Mouse (Mus musculus) neural tube, embryonic 11.5 days (tissue): ENCODE results near the gene Agpat2. TPM values are rescaled to one million over a fixed set of nuclear protein-coding genes. Genes with fewer than 3 reads are reported as not detected.

Source experiments
- ATAC-seq: fragments of 200-750 bp; cut with Nextera tagmentation; 2 replicates; pipeline ENCODE4 v1.8.0; 2017; ENCODE audit warnings: moderate number of reproducible peaks, mild to moderate bottlenecking, moderate TSS enrichment, moderate library complexity; ENCODE audit not compliant: insufficient read depth, low FRiP score, low TSS enrichment
- DNase-seq: peaks from one replicate; pipeline ENCODE4 v3.0.0-alpha.2; 2015; ENCODE audit warnings: low spot score
- H3K27ac ChIP-seq: fragments of 300-500 bp; sonication (generic); 2 replicates; pipeline ENCODE4 v1.5.1; 2014; ENCODE audit warnings: low read depth, mild to moderate bottlenecking, low read length
- H3K27me3 ChIP-seq: fragments of 300-500 bp; sonication (generic); 2 replicates; pipeline ENCODE4 v1.6.1; 2014; ENCODE audit warnings: mild to moderate bottlenecking, low read length, mixed read lengths; ENCODE audit not compliant: control insufficient read depth, insufficient read depth
- H3K36me3 ChIP-seq: fragments of 300-500 bp; sonication (generic); 2 replicates; pipeline ENCODE4 v1.6.1; 2014; ENCODE audit warnings: mild to moderate bottlenecking, low read length, moderate library complexity, mixed read lengths; ENCODE audit not compliant: control insufficient read depth, insufficient read depth
- H3K4me1 ChIP-seq: fragments of 300-500 bp; sonication (generic); 2 replicates; pipeline ENCODE4 v1.6.1; 2014; ENCODE audit warnings: low read length, mixed read lengths; ENCODE audit not compliant: control insufficient read depth, insufficient read depth
- H3K4me2 ChIP-seq: fragments of 300-500 bp; sonication (generic); 2 replicates; pipeline ENCODE4 v1.6.1; 2014; ENCODE audit warnings: low read depth, mild to moderate bottlenecking, moderate library complexity
- H3K4me3 ChIP-seq: fragments of 300-500 bp; sonication (generic); 2 replicates; pipeline ENCODE4 v1.5.1; 2014; ENCODE audit warnings: low read depth, low read length
- H3K9ac ChIP-seq: fragments of 300-500 bp; sonication (generic); 2 replicates; pipeline ENCODE4 v1.6.1; 2014; ENCODE audit warnings: mild to moderate bottlenecking, low read length
- H3K9me3 ChIP-seq: fragments of 300-500 bp; sonication (generic); 2 replicates; pipeline ENCODE4 v1.6.1; 2016; ENCODE audit warnings: low read length; ENCODE audit not compliant: control insufficient read depth
- WGBS: fragments of 180-500 bp; shearing (Covaris S2); extraction: QIAGEN DNeasy Blood & Tissue Kit; methylation state at CpG from one replicate; pipeline ENCODE4 v1.1.7; 2014; 5-methylcytosine and 5-hydroxymethylcytosine counted together
- polyA plus RNA-seq: library from polyadenylated mRNA; unstranded; fragments of >200 nt; fragmentation: Nextera tagmentation; extraction: Ambion mirVana; gene quantifications from 2 replicates; pipeline ENCODE4 v1.2.1, GENCODE M21; 2014

Agpat2 gene
- polyA plus RNA-seq, 1 experiment from 2014 or later = 7.5 TPM

DNA sequence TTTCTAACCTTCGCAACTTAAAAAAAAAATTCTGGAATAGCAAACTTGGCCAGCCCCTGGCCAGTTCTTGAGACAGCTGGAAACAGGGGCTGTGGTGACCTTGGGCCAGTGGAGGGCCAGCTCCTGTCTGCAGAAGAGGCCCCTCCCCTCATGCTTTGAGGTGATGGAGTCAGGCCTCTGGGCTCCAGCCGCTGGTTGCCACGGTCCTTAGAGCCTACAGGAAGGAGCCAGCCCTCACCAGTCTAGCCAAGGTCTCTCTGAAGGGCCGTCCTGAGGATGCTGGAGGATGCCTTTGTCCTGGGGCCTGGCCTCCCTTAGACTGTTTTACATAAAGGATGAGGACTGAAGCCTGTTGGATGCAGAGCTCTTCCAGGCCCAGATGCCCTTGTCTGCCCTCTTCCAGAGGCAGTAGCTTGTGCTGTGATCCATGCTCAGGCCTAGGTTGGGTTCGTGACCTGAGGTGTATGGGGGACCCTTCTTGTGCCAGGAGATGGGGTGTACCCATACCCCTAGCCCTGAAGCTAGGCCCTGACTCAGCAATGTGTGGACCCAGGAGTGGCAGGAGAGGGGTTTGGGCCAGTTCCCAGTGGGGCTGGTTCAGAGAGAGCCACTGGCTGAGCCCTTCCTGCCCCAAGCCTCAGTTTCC, 24.7 kb upstream of the Agpat2 start:
- no peaks in the 10 kb centered on the region for H3K27me3 ChIP-seq
- no peaks in the 10 kb centered on the region for H3K9me3 ChIP-seq
- DNase-seq (peak; percentile 54), ATAC-seq (peak; percentile 24; the same call in 1 of the 2 replicates)
- peak overlapping the region; percentile 82 for H3K9ac ChIP-seq
- H3K4me2 ChIP-seq = peak overlapping the region; percentile 98
- peak overlapping the region; percentile 58 for H3K4me3 ChIP-seq
- H3K4me1 ChIP-seq = peaks cover 20% of the 10 kb centered on the region
- 21% methylated on average over 5 of the region's 5 CpGs for WGBS
- no peaks in the 10 kb centered on the region for H3K36me3 ChIP-seq
- peak overlapping the region; percentile 44; the same call in 1 of the 2 replicates for H3K27ac ChIP-seq

DNA sequence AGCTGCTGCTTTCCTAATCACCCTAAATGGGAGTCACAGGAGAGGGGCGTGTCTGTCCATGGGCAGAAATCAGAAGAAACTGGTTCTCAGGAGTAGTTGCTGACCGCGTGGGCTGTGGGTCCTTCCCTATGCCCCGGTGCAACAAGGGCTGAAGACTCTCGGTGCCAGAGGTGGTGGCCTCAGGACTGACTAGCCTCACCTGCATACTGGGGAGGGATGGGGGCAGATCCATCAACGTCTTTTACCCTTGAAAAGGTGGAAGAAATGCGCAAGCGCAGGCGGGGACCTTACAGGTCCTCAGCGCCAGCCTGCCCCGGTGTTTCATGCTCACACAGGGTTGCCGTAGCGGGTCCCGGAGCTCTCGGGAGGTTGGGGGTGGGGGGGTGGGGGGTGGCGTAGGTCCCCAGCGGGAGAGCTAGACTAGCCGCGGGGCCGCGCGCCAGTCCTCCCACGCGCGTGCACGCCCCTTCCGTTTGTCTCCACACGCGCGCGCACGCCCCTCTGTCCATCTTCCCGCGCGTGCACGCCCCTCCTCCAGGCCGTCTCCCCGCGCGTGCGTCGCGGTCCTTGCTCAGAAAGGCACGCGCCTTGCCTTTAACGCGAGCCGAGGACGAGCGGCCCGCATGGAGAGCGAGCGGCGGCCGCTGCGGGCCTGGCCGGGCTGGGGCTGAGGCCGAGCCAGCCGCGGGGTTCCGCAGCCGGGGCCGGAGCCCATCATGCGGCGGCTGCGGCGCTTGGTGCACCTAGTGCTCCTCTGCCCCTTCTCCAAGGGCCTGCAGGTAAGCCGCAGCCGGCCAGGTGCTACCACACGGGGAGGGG, 23.9 kb upstream of the Agpat2 start, which contains the start of gene Fam69b:
Gene Fam69b, plus strand, starts transcription at position 537 of the 819 bp plus-strand sequence.
- 1% methylated on average over 51 of the region's 70 CpGs for WGBS
- peak within 1 kb of the TSS; percentile 58 for H3K4me3 ChIP-seq
- H3K27ac ChIP-seq = peak within 1 kb of the TSS; percentile 44; the same call in 1 of the 2 replicates
- no peaks in the 10 kb centered on the region for H3K27me3 ChIP-seq
- peak within 1 kb of the TSS; percentile 82 for H3K9ac ChIP-seq
- no peaks in the 10 kb centered on the region for H3K9me3 ChIP-seq
- peak; percentile 62 for ATAC-seq
- H3K4me1 ChIP-seq = peaks cover 20% of the 10 kb centered on the region
- peak; percentile 88 for DNase-seq
- H3K36me3 ChIP-seq = no peaks in the 10 kb centered on the region
- H3K4me2 ChIP-seq = peak within 1 kb of the TSS; percentile 98

DNA sequence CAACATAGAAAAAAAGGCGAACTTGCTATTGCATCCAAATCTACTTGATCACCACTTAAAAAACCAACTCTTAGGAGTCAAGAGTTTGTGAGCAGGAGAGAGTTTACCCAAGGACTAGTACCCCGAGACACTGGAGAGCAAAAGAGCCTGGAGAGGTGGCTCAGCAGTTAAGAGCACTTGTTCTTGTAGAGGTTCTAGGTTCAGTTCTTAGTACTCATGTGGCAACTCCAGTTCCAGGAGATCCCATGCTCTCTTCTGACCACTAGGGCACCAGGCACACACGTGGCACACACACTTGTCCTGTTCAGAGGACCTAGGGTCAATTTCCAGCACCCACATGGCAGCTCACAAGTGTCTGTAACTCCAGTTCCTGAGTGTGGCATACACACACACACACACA, 21.9 kb upstream of the Agpat2 start:
- Histone ChIP-seq H3K9me3 (no peaks in the 10 kb centered on the region), H3K4me2 (no peak overlapping the region), H3K36me3 (no peaks in the 10 kb centered on the region), H3K4me1 (peaks cover 20% of the 10 kb centered on the region), H3K9ac (no peak overlapping the region), H3K27ac (no peak overlapping the region), H3K27me3 (no peaks in the 10 kb centered on the region), H3K4me3 (no peak overlapping the region)
- no peak for ATAC-seq
- 67% methylated on average over 3 of the region's 3 CpGs for WGBS
- no peak for DNase-seq

DNA sequence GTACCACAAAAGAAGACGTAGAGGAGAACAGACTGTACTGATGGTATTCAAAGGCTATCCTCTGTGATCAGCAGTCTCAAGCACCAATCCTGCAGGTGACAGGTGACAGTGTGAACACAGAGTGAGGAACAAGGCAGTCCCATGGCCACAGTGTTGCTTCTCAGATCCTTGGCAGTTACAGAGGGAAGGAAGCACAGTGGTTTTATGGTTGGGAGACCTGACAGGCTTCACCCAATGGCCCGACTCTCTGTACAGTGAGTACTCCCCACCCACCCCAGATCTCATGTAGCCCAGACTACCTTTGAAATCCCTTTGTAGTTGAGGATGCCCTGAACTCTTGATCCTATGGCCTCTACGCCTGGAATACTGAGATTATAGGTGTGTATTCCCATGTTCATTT, 21.2 kb upstream of the Agpat2 start:
- no peak overlapping the region for H3K4me2 ChIP-seq
- DNase-seq = no peak
- no peak overlapping the region for H3K4me3 ChIP-seq
- no peaks in the 10 kb centered on the region for H3K9me3 ChIP-seq
- no peaks in the 10 kb centered on the region for H3K36me3 ChIP-seq
- no peak for ATAC-seq
- H3K9ac ChIP-seq = no peak overlapping the region
- peaks cover 16% of the 10 kb centered on the region for H3K4me1 ChIP-seq
- WGBS = 89% methylated on average over 3 of the region's 3 CpGs
- no peaks in the 10 kb centered on the region for H3K27me3 ChIP-seq
- no peak overlapping the region for H3K27ac ChIP-seq

DNA sequence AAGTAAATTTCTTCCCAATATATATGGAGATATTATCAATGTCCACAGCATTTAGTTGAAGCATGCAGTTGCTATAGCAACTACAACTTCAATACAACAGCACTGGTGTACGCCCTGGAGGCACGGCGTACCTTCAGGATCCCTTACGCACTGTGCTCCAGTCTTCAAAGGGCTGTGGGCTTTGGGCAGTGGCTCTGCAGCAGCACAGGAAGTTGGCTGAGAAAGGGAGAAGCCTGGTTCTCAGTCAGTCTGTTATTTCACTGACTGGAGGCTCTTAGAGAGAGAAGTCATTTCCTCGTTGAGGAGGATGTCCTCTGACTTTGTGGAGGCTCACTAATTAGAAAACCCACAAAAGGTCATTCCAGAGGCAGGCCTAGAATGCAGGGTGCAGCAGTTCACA, 18.8 kb upstream of the Agpat2 start:
- Histone ChIP-seq H3K4me1 (no peaks in the 10 kb centered on the region), H3K9ac (no peak overlapping the region), H3K4me2 (no peak overlapping the region), H3K9me3 (no peaks in the 10 kb centered on the region), H3K27me3 (no peaks in the 10 kb centered on the region), H3K27ac (no peak overlapping the region), H3K4me3 (no peak overlapping the region), H3K36me3 (no peaks in the 10 kb centered on the region)
- DNase-seq (no peak), ATAC-seq (no peak)
- WGBS = 71% methylated on average over 5 of the region's 5 CpGs

DNA sequence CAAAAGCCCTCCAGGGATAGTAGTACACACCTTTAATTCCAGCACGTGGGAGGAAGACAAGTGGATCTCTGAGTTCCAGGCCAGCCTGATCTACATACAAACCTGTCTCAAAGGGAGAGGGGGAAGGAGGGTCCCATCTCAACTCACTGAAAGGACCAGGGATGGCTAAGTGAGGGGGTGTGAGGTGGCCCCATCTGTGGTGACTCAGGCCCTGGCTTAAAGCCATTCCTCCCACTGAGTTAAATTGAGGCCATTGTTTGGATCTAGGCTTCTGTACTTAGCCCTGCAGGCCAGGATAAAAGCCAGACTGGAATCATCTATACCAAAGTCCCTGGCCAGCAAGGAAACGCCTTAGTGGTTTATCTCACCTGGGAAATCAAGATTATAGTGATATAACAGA, 17.0 kb upstream of the Agpat2 start:
- WGBS = 55% methylated on average over 2 of the region's 2 CpGs
- no peak for DNase-seq

DNA sequence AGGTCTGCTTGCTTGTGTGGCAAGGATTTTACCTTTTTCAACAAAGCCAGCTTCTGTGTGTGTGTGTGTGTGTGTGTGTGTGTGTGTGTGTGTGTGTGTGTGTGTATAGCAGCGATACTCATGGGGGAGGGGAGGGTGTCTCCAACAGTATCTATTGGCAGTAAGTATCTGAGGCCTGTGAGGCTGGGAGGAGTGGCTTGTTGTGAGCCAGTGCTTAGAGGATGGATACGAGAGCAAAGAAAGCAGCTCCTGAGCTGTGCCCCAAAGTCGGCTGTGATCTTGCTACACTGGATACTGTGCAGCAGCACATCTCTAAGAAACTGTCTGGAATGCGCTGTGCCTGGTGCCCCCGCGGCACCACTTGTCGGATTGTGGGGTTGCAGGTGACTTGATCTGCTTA, 13.7 kb upstream of the Agpat2 start:
- no peak overlapping the region for H3K9ac ChIP-seq
- DNase-seq = no peak
- H3K27me3 ChIP-seq = no peaks in the 10 kb centered on the region
- H3K4me2 ChIP-seq = no peak overlapping the region
- no peak for ATAC-seq
- 66% methylated on average over 7 of the region's 7 CpGs for WGBS
- H3K4me1 ChIP-seq = no peaks in the 10 kb centered on the region
- H3K4me3 ChIP-seq = no peak overlapping the region
- no peaks in the 10 kb centered on the region for H3K36me3 ChIP-seq
- no peaks in the 10 kb centered on the region for H3K9me3 ChIP-seq
- H3K27ac ChIP-seq = no peak overlapping the region

More for the DNA sequence above, 17.0 kb upstream of the Agpat2 start:
- Histone ChIP-seq H3K36me3 (no peaks in the 10 kb centered on the region), H3K9ac (no peak overlapping the region), H3K4me1 (no peaks in the 10 kb centered on the region), H3K27ac (no peak overlapping the region), H3K27me3 (no peaks in the 10 kb centered on the region), H3K9me3 (no peaks in the 10 kb centered on the region), H3K4me2 (no peak overlapping the region), H3K4me3 (no peak overlapping the region)
- ATAC-seq = no peak

DNA sequence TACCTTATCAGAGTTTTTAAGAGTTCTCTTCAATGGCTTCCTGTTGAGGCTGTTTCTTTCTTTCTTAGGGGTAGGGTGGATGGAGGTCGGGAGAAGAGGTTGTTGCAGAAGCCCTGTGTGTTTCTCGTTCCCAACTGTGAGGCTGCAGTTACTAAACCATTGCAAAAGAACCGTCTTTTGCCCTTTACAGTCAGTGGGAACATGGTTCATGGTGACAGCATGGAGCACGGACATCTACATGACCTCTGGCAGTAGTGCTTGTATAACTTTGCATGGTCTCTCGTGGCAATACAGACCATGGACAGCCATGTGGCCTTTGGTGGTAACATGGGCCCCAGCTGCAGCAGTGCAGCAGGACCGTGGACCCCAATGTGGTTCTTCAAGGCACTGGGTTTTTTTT, 13.1 kb upstream of the Agpat2 start:
- no peaks in the 10 kb centered on the region for H3K9me3 ChIP-seq
- H3K4me1 ChIP-seq = no peaks in the 10 kb centered on the region
- H3K36me3 ChIP-seq = no peaks in the 10 kb centered on the region
- DNase-seq (no peak), ATAC-seq (no peak)
- no peaks in the 10 kb centered on the region for H3K27me3 ChIP-seq
- 79% methylated on average over 6 of the region's 6 CpGs for WGBS
- H3K9ac ChIP-seq = no peak overlapping the region
- H3K4me3 ChIP-seq = no peak overlapping the region
- no peak overlapping the region for H3K4me2 ChIP-seq
- no peak overlapping the region for H3K27ac ChIP-seq
